Mouse (Mus musculus) hindlimb bud, embryonic 11.5 days (tissue): ENCODE measurements around the gene Fry.

Experiments used
- DNase-seq: peaks from one replicate; pipeline ENCODE4 v3.0.0-alpha.2; 2012; ENCODE audit warnings: low read depth, low spot score; ENCODE audit errors: extremely low spot score

Fry gene

DNA sequence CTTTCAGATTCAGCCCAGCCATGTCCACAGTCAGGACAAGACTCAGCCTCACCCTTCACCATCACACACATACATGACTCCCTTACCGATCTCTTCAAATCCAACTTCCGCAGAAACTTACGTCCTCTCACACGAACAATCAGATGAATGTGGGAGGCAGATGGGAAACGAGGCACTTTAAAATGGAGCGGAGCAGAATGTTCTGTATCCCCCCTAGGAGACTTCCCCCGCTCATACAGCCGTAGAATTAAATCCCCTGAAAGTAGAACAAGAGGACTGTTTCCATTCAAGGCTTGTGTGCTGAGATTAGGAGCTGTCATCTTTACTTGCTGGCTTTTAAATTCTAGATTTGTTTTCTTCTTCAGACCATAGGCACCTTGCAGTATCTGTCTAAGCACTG, 10.0 kb downstream of the Fry start:
- no peak for DNase-seq

DNA sequence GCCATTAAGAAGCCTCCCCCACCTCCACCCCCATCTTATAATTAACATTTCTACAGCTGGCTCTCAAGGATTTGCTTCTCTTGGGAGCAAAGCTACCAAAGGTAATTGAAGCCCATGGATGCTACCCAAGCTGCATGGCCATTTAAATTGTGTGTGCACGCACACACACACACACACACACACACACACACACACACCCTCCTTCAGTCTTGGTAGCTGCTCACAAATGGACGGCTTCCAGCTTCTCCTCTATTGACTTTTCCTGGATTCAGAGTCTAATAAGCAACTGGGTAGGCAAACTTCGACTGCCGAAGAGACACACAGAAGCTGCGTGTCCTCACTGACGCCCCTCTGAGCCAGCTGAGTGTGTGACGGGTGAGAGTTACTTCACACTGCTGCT, 11.7 kb downstream of the Fry start:
- no peak for DNase-seq

DNA sequence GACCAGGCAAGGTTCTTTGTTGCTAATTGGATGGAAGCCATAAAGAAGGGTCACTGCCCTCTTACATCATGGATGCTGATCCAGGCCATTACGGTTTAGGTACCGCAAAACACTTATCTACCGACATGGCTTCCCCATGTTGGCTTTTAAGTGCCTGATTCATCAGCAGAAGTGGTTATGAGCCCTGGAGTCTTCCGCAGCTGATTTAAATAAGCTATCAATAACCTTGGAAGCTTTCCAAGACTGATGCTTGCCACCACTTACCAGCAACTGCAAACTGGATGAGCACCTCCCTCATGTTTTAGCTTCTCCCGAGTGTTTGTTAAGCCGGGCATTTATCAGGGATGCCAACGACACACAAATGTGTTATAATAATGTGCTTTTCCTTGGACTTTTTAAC, 12.7 kb downstream of the Fry start:
- DNase-seq: no peak

DNA sequence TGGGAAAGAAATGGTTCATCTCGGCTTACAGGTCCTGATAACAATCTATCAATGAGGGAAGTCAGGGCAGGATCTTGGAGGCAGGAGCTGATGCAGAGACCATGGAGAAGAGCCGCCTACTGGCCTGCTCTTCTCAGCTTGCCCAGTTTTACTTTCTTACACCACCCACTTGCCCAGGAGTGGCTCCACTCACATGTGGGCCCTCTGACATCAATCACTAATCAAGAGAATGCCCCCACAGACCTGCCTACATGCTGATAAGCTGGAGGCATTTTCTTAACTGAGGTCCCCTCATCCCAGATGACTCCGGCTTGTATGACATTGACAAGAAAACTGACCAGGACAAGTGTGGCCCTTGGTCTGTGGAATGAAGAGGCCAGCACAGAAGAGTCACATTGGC, 16.2 kb downstream of the Fry start:
- DNase-seq: no peak

DNA sequence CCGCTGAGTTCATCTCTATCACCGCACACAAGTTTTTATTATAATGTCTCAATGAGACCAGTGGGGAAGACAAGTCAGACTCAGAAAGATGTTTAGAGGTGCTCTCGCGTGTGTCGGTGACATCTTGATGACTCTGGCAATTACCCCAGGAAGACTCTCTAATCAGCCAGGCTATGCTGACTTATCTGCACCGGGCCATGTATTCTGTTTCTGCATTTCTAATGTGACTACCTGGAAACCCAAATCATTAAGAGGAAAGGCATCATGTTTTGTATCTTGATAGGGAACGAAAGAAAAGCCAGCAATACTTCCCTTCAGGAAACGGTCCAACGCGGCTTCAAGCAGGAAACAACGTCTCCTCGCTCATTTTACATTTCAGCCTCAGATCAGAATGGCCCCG, 17.1 kb downstream of the Fry start:
- no peak for DNase-seq

DNA sequence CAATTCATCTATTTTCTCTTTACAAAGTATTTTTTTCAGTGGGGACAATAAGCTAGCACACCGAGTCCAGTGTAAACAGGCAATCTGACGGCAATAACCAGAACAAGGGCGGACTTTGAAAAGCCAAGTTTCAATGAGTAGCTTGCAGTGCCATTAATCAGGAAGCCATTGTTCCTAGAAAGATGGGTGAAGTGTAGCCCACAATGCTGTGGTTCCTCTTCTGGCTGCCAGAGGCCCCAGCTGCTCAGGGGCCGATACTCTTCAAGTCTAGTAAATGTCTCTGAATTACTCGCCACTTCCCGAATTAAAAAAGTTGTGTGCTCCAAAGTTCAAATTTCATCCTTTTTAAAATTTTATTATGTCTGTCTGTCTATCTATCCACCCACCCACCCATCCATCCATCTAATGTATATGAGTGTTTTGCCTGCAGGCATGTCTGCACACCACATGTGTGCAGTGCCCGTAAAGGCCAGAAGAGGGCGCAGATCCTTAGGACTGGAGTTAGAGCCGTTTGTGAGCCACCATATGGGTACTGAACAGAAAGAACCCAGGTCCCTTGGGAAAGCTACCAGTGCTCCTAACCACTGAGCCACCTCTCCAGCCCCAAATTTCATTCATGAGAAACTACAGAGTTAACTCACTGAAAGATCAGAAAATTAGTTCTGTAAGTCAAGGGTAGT, 19.5 kb downstream of the Fry start:
- no peak for DNase-seq

DNA sequence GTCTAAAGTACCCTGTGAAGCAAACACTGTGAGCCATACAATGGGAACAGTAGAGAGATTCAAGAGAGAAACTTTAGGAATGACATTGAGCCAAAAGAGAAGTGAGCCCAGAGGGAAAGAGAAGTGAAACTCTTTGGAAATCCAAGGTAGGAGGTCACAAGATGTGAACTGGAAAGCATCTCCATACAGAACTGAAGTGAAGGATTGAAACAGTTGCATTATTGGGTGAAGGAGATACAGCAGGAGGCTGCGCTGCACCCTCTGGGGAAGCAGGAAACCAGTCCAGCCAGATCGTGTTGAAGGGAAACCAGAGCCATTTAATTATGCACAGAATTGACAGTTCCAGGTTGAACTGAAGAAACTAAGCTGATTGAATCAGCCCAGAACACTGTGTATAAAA, 22.1 kb downstream of the Fry start:
- DNase-seq: no peak

DNA sequence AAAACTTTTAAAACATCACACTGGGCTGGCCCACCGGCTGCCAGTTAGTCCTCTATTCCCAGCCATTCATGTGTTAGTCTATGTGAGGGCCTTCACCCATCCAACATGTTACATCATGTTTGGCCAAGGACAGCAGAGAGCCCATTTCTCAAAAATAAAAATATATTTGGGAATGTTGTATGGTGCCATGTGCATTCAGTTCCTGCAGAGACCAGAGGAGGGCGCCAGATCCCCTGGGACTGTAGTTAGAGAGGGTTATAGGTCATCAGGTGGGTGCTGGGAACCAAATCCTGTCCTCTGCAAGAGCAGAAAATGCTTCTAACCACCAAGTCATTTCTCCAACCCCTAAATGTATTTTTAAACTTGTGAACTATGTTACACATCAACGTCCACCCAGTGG, 27.5 kb downstream of the Fry start:
- no peak for DNase-seq

DNA sequence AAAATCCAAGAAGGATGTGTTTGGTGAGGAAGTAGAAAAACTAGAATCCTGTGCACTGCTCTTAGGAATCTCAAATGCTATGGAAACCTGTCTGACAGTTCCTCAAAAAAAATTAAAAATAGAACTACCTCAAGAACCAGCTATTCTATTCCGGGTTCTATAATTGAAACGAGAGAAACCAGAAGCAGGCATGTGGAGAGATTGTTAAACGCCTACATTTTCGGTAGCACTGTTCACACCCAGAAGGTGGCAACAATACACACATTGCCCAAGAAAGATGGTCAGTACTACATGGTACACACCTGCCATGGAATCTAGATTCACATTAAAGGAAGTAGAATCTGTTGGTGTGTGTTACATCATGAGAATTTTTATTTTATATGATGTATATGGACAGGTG, 28.2 kb downstream of the Fry start:
- no peak for DNase-seq

DNA sequence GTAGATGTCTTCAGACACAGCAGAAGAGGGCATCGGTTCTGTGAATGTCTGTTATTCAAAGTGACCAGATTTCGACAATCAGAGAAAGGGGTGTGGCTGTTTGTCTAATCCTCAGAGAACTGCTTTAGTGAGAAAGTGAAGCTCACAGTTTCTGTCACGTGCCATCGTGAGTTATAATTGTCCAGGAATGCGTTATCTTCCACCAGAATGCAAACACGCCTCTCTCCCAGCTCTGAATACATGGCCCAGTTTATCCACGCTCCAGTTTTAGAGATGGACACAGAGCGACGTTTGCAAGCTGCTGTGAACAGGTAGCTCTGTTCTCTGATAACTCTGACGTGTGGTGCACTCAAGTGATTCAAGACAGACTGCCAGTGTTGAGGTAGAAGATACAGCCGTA, 31.3 kb downstream of the Fry start:
- no peak for DNase-seq

DNA sequence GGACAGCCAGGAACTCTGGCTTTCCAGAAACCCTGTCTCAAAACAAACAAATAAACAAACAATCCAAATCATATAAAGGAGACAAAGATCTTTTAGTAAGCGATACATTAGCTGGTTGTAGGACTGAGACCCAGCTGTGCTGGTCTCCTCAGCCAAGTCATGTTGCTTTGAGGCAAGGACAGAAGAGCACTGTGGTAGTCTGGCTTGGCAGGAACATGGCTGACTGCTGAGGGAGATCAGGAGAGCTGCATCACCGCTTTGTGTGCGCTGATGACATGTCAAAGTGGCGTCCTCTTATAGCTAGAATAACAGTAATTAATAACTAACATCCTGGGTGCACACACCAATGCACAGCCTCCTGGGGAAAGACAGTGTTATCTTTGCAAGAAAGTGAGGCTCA, 32.5 kb downstream of the Fry start:
- no peak for DNase-seq

DNA sequence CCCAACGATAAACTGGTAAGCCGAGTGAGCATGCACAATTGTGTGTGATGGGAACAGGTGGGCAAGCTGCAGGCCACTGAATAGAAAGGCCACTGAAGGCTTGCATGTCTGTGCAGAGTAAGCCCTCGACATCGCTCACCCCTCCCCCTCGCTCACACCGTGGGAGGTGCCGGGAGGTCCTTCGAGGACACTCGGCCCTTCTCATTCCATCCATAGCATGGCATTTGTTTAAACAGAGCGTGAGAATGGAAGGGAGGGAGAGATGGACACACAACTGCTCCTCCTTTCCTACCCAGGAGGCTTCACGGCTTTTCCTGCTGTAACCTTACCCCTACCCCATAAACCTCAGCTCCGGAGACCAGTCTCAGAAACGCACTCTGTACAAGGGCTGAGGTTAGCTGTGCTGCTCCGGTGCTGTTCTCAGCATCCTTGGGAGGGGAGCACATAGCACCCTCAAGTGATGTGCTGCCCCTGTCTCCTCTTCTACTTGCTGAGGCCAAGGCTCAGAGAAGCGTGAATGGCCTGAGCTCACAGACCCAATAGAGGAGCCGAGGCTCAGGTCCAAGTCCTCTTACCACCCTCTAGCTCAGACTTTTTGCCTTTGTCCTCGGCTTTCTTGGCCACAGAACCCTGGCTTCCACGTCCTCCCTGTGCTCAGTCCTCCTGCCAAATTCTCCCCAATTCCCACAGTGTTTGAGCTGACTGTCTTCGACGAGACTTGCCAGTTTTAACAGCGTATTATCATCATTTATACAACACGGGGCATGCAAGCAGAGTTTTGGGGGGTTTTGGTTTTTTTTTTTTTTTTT, 33.8 kb downstream of the Fry start:
- no peak for DNase-seq

DNA sequence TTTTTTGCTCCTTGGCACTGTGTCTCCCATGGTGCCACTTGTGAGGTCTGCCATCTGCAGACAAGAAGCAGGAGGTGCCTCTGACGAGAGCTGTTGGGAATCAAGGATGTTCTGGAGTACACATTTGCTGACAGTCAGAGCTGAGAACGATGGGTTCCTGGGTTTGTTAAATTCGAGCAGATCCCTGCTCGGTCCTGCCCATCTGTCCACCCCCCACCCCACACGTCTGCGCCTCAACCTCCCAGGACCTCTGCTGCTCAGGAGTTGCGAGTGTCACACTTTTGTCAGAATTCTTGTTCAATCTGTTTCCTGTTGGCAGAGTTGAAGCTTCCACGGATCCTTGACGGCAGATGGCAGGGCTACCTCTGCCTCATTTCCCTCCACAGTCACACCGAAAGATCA, 34.4 kb downstream of the Fry start:
- no peak for DNase-seq

DNA sequence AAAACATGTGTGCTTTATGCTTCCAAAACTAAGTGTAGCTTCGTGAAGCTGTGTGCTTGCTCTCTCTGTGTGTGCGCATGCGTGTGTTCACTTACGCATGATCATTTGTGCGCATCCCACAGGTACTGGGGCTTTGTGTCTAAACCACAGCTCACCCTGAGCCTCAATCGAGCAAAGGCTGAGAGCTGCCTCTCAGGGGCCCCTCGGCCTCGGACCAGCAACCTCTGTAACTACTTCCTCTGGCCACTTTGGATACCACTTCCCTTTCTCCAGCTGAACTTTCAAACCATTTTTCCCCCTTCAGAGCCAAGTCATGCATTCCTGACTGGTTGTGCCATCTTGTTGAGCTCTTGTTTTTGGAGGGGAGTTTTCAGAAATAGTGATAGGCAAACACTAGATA, 36.9 kb downstream of the Fry start:
- DNase-seq: no peak

DNA sequence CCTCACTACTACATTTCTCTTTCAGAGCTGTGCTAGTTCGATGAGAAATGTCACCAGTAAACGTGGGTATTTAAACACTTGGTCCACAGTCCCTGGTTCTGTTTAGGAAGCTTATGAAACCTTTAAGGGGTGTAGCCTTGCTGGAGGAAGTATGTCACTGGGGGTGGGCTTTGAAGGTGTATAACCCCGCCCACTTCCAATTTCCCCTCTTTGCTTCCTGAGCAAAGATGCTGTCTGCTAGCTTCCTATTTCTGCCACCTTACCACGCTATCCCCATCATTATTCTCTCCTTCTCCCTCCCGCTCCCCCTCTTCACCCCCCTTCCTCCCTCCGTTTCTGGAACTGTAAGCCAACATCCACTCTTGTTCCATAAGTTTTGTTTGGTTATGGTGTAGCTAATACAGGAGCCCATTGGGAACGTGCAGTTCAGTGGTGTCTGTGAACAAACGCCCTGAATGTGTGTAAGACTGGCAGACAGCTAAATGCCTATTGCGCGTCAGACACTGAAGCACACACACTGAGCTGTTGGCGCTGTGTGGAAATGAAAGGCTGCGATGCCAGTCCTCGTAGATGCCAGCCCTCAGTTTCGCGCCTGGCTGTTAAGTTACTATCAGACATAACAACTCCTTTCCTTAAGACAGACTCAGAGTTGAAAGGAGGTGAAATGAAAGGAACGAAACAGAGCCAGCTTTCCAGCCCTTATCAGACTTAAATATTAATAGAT, 37.8 kb downstream of the Fry start:
- no peak for DNase-seq

DNA sequence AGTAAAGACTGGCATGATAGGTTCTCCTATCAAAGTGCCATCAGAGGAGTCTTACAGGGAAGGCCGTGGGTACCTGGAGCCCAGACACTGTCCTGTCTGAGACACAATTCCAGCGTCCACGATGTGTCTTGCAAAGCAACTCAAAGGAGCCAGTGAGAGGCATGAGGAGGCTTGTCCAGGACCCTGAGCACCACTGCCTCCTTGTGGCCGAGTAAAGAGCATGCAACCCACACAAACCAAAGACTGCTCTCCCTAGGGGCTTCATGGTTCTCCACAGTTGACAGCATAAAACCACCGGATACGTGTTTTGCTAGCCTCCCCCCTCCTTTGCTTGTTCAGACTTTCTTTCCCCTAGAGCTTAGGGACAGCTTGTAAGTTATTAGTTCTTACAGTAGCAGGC, 39.2 kb downstream of the Fry start:
- DNase-seq: no peak

DNA sequence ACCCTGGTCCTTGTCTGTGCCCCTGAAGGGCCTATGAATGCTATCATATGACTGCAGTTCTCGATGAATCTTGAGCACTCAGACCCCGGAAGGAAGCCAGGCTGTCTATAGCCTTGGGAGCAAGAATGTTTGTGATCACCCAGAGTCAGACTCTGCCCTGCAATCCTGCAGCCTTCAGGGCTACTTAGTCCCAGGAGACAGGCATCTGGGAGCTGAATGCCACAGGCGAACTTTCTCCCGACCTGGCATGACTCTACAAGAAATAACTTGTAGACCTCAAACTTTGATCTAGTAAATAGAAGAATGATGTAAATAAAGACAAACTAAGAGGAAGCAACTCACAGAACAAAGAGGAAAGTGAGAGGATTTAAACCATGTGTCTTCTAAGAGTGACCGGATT, 40.7 kb downstream of the Fry start:
- no peak for DNase-seq

DNA sequence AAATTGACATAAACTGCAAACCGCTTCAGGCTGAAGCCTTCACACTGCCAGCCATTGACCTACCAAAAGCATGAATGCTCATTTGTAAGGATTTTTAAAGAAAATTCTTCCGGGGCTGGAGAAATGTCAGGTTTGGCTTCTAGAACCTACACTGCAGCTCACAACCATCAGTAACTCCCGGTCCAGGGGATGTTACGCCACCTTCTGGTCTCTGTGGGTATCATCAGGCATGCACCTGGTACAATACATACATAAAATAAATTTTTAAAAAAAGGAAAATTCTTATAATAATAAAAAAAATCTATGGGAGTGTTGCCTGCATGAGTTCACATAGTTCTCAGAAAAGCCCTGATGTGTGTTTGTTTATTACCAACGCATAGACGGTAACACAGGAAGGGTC, 42.7 kb downstream of the Fry start:
- DNase-seq: no peak

DNA sequence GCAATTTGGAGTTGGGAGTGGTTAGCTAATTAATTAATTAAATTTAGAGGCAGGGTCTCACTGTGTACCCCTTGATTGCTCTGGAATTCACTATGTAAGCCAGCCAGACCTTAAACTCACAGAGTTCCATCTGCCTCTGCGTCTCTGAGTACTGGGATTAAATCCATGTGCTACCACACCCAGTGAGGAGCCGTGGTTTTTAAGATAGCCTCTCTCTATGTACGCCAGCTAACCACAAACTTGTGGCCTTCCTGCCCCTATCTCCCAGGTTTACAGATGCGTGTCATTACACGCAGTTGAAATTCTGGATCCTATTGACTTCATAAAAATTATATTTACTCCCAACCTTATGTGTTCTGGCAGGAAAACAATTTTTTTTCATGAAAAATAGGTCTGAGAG, 43.5 kb downstream of the Fry start:
- DNase-seq: no peak

DNA sequence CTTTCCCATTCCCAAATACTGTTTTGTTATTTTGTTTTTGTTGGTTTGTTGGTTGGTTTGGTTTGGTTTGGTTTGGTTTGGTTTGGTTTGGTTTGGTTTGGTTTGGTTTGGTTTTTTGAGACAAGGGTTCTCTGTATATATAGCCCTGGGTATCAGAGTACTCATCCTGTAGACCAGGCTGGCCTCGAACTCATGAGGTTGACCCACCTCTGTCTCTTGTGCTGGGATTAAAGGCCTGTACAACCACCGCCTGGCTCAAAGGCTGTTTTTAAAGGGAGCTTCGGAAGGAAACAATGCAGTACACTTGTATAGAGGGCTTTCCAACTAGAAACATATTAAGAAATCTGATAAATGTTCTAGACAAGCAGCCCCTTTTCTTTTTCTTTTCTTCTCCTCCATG, 46.2 kb downstream of the Fry start:
- DNase-seq: no peak

DNA sequence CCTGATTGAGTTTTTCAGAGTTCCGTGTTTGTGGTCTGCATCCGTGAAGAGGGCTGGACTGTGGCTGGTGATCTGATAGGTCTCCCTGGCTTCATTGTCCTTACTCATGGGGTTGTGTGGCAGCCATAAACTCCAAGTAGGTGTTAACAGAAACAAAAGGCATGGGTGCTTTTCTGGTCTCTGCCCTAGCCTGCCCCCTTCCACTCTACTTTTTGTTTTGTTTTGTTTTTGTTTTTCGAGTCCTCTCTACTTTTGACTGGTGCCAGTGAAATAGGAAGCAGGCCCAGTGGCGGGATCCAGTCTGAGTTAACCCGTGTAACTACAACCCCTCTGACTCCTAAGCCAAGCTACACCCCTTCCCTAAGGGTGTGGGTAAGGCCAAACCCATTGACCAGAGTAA, 48.4 kb downstream of the Fry start:
- no peak for DNase-seq

DNA sequence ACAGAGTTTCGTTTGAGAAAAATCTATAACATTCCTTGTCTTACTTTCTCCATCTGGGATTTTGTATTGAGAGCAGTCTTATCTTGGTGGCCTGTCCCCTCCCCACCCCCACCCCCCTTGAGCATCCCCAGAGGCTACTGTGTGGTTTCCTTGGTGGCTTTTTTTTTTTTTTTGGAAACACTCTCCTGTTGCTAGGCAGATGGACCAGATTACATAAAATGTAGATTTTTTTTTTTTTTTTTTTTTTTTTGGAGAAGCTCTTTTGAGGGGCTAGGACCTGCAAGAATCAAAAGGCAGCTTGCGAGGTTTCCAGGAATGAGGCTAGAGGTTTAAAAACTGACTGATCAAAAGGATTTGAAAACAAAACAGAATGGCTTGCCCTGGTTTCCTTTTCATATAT, 48.8 kb downstream of the Fry start:
- no peak for DNase-seq
